Mouse (Mus musculus) MEL (cell line): ENCODE results near the gene Ctnnbip1. TPM values are rescaled to one million over a fixed set of nuclear protein-coding genes. Genes with fewer than 3 reads are reported as not detected.

Source experiments
- DNase-seq: peaks from one replicate; pipeline ENCODE4 v3.0.0; 2011; ENCODE audit warnings: low read depth, low spot score
- H3K27ac ChIP-seq: 2 replicates; pipeline ENCODE4 v1.5.1; 2012; ENCODE audit warnings: low read depth, mild to moderate bottlenecking, control low read depth, low read length, moderate library complexity; ENCODE audit not compliant: control insufficient read depth
- H3K27me3 ChIP-seq, 2 experiments: fragments of 150-350 bp in 1 of 2; sonication (generic) in 1 of 2; 2 replicates each; pipeline ENCODE4 v1.6.1; 2012; ENCODE audit warnings: low read length in 2 of 2, mild to moderate bottlenecking in 2 of 2, improper control_type of control experiment in 1 of 2, moderate library complexity in 1 of 2; ENCODE audit not compliant: insufficient read depth in 2 of 2, control insufficient read depth in 1 of 2
- H3K36me3 ChIP-seq, 2 experiments: 2 replicates each; pipeline ENCODE4 v1.6.1; 2012 to 2014; ENCODE audit warnings: low read length in 2 of 2, improper control_type of control experiment in 1 of 2, inconsistent platforms in 1 of 2, mild to moderate bottlenecking in 1 of 2; ENCODE audit not compliant: insufficient read depth in 2 of 2, control insufficient read depth in 1 of 2
- H3K4me1 ChIP-seq, 2 experiments: fragments of 150-350 bp in 1 of 2; sonication (generic) in 1 of 2; 2 replicates each; pipeline ENCODE4 v1.6.1; 2012; ENCODE audit warnings: low read length in 2 of 2, improper control_type of control experiment in 1 of 2, mild to moderate bottlenecking in 1 of 2; ENCODE audit not compliant: insufficient read depth in 2 of 2, control insufficient read depth in 1 of 2
- H3K4me3 ChIP-seq, 2 experiments: fragments of 150-350 bp in 1 of 2; sonication (generic) in 1 of 2; 2 replicates each; pipeline ENCODE4 v1.5.1; 2012; ENCODE audit warnings: low read depth in 2 of 2, low read length in 2 of 2, mild to moderate bottlenecking in 2 of 2, moderate library complexity in 2 of 2, control low read depth in 1 of 2, improper control_type of control experiment in 1 of 2; ENCODE audit not compliant: control insufficient read depth in 1 of 2, insufficient read depth in 1 of 2
- H3K79me2 ChIP-seq: 2 replicates; pipeline ENCODE4 v1.6.1; 2012; ENCODE audit warnings: mild to moderate bottlenecking, low read length, moderate library complexity; ENCODE audit not compliant: control insufficient read depth, poor library complexity, insufficient read depth
- H3K9ac ChIP-seq: 2 replicates; pipeline ENCODE4 v1.6.1; 2012; ENCODE audit warnings: low read depth, mild to moderate bottlenecking, control low read depth, low read length, moderate library complexity; ENCODE audit not compliant: control insufficient read depth, poor library complexity, severe bottlenecking
- H3K9me3 ChIP-seq: fragments of 150-350 bp; sonication (generic); replicated peaks from 2 replicates; pipeline ENCODE4 v1.6.1; 2012; ENCODE audit warnings: mild to moderate bottlenecking, low read length, improper control_type of control experiment, moderate library complexity; ENCODE audit not compliant: insufficient read depth
- BHLHE40 ChIP-seq: IDR thresholded peaks from 2 replicates; pipeline ENCODE4 v1.6.1; 2012; ENCODE audit warnings: low read depth, mild to moderate bottlenecking, inconsistent platforms, low read length, improper control_type of control experiment, borderline replicate concordance
- CHD1 ChIP-seq: IDR thresholded peaks from 2 replicates; pipeline ENCODE4 v1.6.1; 2012; ENCODE audit warnings: low read depth, mild to moderate bottlenecking, inconsistent platforms, low read length, improper control_type of control experiment
- CHD2 ChIP-seq: IDR thresholded peaks from 2 replicates; pipeline ENCODE4 v1.6.1; 2011; ENCODE audit warnings: low read length, improper control_type of control experiment
- CTCF ChIP-seq, 3 experiments: IDR thresholded peaks in 2 of 3; conservative IDR thresholded peaks in 1 of 3; 2 replicates each; pipeline ENCODE4 v1.5.1; 2011 to 2012; ENCODE audit warnings: low read length in 3 of 3, low read depth in 2 of 3, mild to moderate bottlenecking in 2 of 3, improper control_type of control experiment in 1 of 3, inconsistent platforms in 1 of 3, mixed read lengths in 1 of 3, moderate library complexity in 1 of 3; ENCODE audit not compliant: control insufficient read depth in 1 of 3, insufficient read depth in 1 of 3, poor library complexity in 1 of 3, severe bottlenecking in 1 of 3
- GABPA ChIP-seq: IDR thresholded peaks from 2 replicates; pipeline ENCODE4 v1.6.1; 2012; ENCODE audit warnings: low read depth, mild to moderate bottlenecking, inconsistent platforms, low read length, improper control_type of control experiment, moderate library complexity
- JUND ChIP-seq: IDR thresholded peaks from 2 replicates; pipeline ENCODE4 v1.6.1; 2011; ENCODE audit warnings: low read depth, mild to moderate bottlenecking, improper control_type of control experiment, low read length
- KAT2A ChIP-seq: conservative IDR thresholded peaks from 2 replicates; pipeline ENCODE4 v1.6.1; 2012; ENCODE audit warnings: low read depth, low read length, improper control_type of control experiment, inconsistent platforms
- MAFK ChIP-seq: IDR thresholded peaks from 2 replicates; pipeline ENCODE4 v1.6.1; 2011; ENCODE audit warnings: low read depth, mild to moderate bottlenecking, low read length, improper control_type of control experiment, borderline replicate concordance
- MEF2A ChIP-seq: IDR thresholded peaks from 2 replicates; pipeline ENCODE4 v1.6.1; 2014; ENCODE audit warnings: low read depth, mild to moderate bottlenecking, inconsistent platforms, low read length, improper control_type of control experiment; ENCODE audit not compliant: poor library complexity, insufficient replicate concordance, severe bottlenecking; ENCODE audit errors: extremely low read depth
- MXI1 ChIP-seq: IDR thresholded peaks from 2 replicates; pipeline ENCODE4 v1.6.1; 2011; ENCODE audit warnings: mild to moderate bottlenecking, low read depth, low read length, improper control_type of control experiment
- MYC ChIP-seq: IDR thresholded peaks from 2 replicates; pipeline ENCODE4 v1.6.1; 2011; ENCODE audit warnings: low read depth, mild to moderate bottlenecking, low read length, improper control_type of control experiment, moderate library complexity
- NELFE ChIP-seq: IDR thresholded peaks from 2 replicates; pipeline ENCODE4 v1.6.1; 2011; ENCODE audit warnings: low read depth, low read length, improper control_type of control experiment
- RAD21 ChIP-seq: IDR thresholded peaks from 2 replicates; pipeline ENCODE4 v1.6.1; 2011; ENCODE audit warnings: mild to moderate bottlenecking, low read depth, low read length, improper control_type of control experiment
- SIN3A ChIP-seq: IDR thresholded peaks from 2 replicates; pipeline ENCODE4 v1.6.1; 2012; ENCODE audit warnings: low read length, improper control_type of control experiment, inconsistent platforms
- SMC3 ChIP-seq: IDR thresholded peaks from 2 replicates; pipeline ENCODE4 v1.6.1; 2011; ENCODE audit warnings: low read depth, low read length, improper control_type of control experiment
- TAL1 ChIP-seq: IDR thresholded peaks from 2 replicates; pipeline ENCODE4 v1.6.1; 2012; ENCODE audit warnings: mild to moderate bottlenecking, inconsistent platforms, low read length, moderate library complexity, mixed read lengths
- TBP ChIP-seq: IDR thresholded peaks from 2 replicates; pipeline ENCODE4 v1.8.0; 2011; ENCODE audit warnings: low read depth, low read length, improper control_type of control experiment
- TCF12 ChIP-seq: IDR thresholded peaks from 2 replicates; pipeline ENCODE4 v1.6.1; 2014; ENCODE audit warnings: low read depth, mild to moderate bottlenecking, inconsistent platforms, low read length, improper control_type of control experiment, moderate library complexity
- UBTF ChIP-seq: IDR thresholded peaks from 2 replicates; pipeline ENCODE4 v1.6.1; 2012; ENCODE audit warnings: low read depth, mild to moderate bottlenecking, inconsistent platforms, low read length, improper control_type of control experiment, moderate library complexity, borderline replicate concordance; ENCODE audit not compliant: insufficient read depth
- USF2 ChIP-seq, 2 experiments: IDR thresholded peaks; 2 replicates each; pipeline ENCODE4 v1.6.1; 2011 to 2012; ENCODE audit warnings: improper control_type of control experiment in 2 of 2, low read length in 2 of 2, borderline replicate concordance in 1 of 2, inconsistent platforms in 1 of 2, low read depth in 1 of 2, mild to moderate bottlenecking in 1 of 2; ENCODE audit not compliant: insufficient read depth in 1 of 2
- ZKSCAN1 ChIP-seq: IDR thresholded peaks from 2 replicates; pipeline ENCODE4 v1.6.1; 2012; ENCODE audit warnings: low read depth, mild to moderate bottlenecking, inconsistent platforms, low read length, improper control_type of control experiment, moderate library complexity
- ZMIZ1 ChIP-seq: IDR thresholded peaks from 2 replicates; pipeline ENCODE4 v1.6.1; 2012; ENCODE audit warnings: low read depth, mild to moderate bottlenecking, inconsistent platforms, low read length, improper control_type of control experiment, moderate library complexity
- ZNF384 ChIP-seq: IDR thresholded peaks from 2 replicates; pipeline ENCODE4 v1.6.1; 2012; ENCODE audit warnings: low read depth, mild to moderate bottlenecking, inconsistent platforms, low read length, improper control_type of control experiment
- polyA plus RNA-seq, 2 experiments: library from polyadenylated mRNA; stranded (reverse) in 1 of 2; unstranded in 1 of 2; fragments of >175 nt in 1 of 2; fragments of >200 nt in 1 of 2; gene quantifications; 2 replicates each; pipeline versions ENCODE4 v1.2.1 to v1.2.4; 2012; ENCODE audit warnings: low replicate concordance in 2 of 2, low read depth in 1 of 2; ENCODE audit not compliant: insufficient read length in 2 of 2, insufficient read depth in 1 of 2, missing spikeins in 1 of 2
- total RNA-seq: library from RNA; depleted of rRNA; stranded (reverse); fragments of 300-350 nt; gene quantifications from 2 replicates; pipeline ENCODE4 v1.2.3, GENCODE M21; 2012

The Ctnnbip1 gene
- total and polyA plus RNA-seq, 3 experiments: 12.7 to 20.2 TPM; not detected in 1

DNA sequence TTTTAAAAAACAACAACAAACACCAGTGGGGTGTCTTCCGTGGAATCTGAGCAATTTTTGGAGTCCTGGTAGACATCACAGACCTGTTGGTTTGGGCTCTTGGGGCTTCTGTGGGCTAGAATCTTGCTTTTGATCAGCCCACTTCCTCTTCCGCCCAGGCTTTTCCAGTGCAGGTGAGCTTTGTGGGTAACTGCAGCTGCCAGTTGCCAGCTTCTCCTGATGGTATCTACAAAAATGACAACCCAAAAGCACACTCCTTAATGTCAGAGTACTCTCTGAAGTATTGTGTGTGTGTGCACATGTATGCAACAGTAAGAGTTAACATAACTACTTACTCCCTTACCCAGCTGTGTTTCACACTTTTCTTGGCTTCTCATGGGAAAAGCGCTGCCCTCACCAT lies 48.5 kb upstream of the Ctnnbip1 start (continued):
- TF ChIP-seq RAD21: no peak
- no peak for TF ChIP-seq JUND
- no peak for TF ChIP-seq CHD2
- no peak for TF ChIP-seq ZMIZ1
- TF ChIP-seq BHLHE40: peak; percentile 48; the same call in 1 of the 2 replicates
- peak; percentile 36; the same call in 1 of the 2 replicates for TF ChIP-seq SIN3A
- TF ChIP-seq KAT2A: no peak
- no peak for TF ChIP-seq ZKSCAN1
- peak; percentile 53; the same call in 1 of the 2 replicates for TF ChIP-seq MXI1
- TF ChIP-seq CTCF (IDR thresholded peaks at IDR 0.05 in 2 of 3, conservative IDR thresholded peaks at IDR 0.05 in 1 of 3; ENCODE audit: control insufficient read depth in 1 of 3, insufficient read depth in 1 of 3, low read depth in 2 of 3, low read length in 3 of 3, poor library complexity in 1 of 3, severe bottlenecking in 1 of 3): no peak
- no peak for TF ChIP-seq TBP
- TF ChIP-seq NELFE: no peak
- peak; percentile 61; the same call in 1 of the 2 replicates for TF ChIP-seq TCF12
- TF ChIP-seq CHD1: no peak
- TF ChIP-seq TAL1: no peak
- TF ChIP-seq MYC: no peak
- TF ChIP-seq MEF2A: no peak
- TF ChIP-seq USF2 (IDR thresholded peaks at IDR 0.05; ENCODE audit: borderline replicate concordance in 1 of 2, insufficient read depth in 1 of 2, low read depth in 1 of 2, low read length in 2 of 2): no peak
- TF ChIP-seq, all 39 proteins: peak for 8

DNA sequence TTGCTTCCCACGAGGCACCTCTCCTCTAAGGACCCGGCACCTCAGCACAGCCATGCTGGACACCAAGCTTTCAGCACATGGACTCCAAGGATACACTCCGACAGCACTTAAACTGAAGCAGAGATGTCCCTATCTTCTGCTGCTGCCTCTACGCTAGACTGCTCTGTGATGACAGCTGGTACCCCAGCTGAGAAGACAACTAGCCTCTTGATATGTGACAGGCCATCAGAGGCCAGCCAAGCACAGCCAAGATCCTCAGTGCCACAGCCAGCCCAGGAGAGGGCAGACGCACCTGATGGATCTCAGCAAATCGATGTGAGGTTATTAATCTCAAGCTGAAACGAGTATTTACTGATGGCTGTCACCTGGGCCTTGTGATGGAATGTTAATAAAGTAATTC lies 42.9 kb upstream of the Ctnnbip1 start:
- Histone ChIP-seq H3K27ac (no peak overlapping the region), H3K79me2 (no peaks in the 10 kb centered on the region), H3K9ac (no peak overlapping the region), H3K9me3 (no peaks in the 10 kb centered on the region), H3K4me1 (no peaks in the 10 kb centered on the region), H3K4me3 (no peak overlapping the region), H3K27me3 (no peaks in the 10 kb centered on the region)
- DNase-seq: no peak
- TF ChIP-seq UBTF (no peak), CHD2 (no peak), KAT2A (no peak), MEF2A (no peak), MYC (no peak), ZMIZ1 (no peak), TAL1 (no peak), TBP (no peak), SMC3 (no peak), CTCF (IDR thresholded peaks at IDR 0.05 in 2 of 3, conservative IDR thresholded peaks at IDR 0.05 in 1 of 3; ENCODE audit: control insufficient read depth in 1 of 3, insufficient read depth in 1 of 3, low read depth in 2 of 3, low read length in 3 of 3, poor library complexity in 1 of 3, severe bottlenecking in 1 of 3) (no peak), GABPA (no peak), JUND (no peak), MXI1 (no peak), MAFK (no peak), NELFE (no peak), ZNF384 (no peak)
- TF ChIP-seq, all 39 proteins: peak for 0
- no peaks in the 10 kb centered on the region for H3K36me3 ChIP-seq
